Comparison of ENCODE assay signal across 9 mouse cellular contexts in the genomic region with DNA sequence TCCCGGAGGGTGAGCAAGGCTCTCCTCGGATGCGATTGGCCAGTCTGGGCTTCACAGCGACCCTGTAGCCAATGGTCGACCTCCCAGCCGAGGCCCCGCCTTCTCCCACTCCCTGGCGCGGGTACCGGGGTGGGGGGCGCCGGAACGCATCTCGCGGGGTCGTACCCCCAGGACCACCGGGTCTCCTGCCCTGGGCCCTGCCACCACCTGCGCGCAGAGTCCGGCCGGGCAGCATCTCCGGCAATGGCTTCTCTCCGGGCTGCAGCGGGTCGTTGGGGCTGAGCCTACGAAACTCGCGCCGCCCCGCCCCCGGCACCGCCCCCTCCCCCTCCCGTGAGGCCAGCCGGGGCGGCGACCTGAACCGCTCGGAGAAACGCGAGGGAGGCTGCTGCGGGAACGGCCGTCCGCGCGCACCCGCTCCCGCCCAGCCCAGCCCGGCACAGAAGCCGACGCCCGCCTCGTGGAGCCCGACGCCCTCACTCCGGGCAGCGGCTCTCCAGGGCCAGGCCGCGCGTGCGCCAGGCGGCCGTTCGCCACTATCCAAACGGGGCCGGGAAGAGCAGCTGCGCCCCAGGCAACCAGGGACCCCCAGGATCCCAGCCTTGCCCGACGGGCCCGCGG. TPM values are rescaled to one million over a fixed set of nuclear protein-coding genes. Genes with fewer than 3 reads are reported as not detected.
DNase-seq lines count a peak whose midpoint lies in the region; ATAC-seq and TF ChIP-seq lines count a peak whose summit lies in the region.
"Had no signal": no experiment of that assay in that cellular context is flagged by ENCODE, and none has a peak within 500 bp of the region (broad histone marks: within the 10 kb centered on the region; RNA-seq: fewer than 3 reads in every experiment).

Gene Hmx1 (plus strand): TSS at position 618 of the 621 bp plus-strand sequence.

- H3K36me3 ChIP-seq in kidney, postnatal 0 days (ENCODE audit: insufficient read depth, low read length), result no peaks in the 10 kb centered on the region
- no peaks in the 10 kb centered on the region for H3K36me3 ChIP-seq in embryonic facial prominence, embryonic 14.5 days (ENCODE audit: control insufficient read depth, insufficient read depth, low read length)
- H3K36me3 ChIP-seq in limb, embryonic 12.5 days, result no peaks in the 10 kb centered on the region

- no peak within 1 kb of the TSS for H3K27ac ChIP-seq in kidney, postnatal 0 days
- H3K27ac ChIP-seq in embryonic facial prominence, embryonic 14.5 days (replicated peaks; ENCODE audit: low read depth, low read length), result no peak within 1 kb of the TSS; the same call in 1 of the 2 replicates
- H3K27ac ChIP-seq in limb, embryonic 12.5 days, result no peak within 1 kb of the TSS

- peak; percentile 45 for ATAC-seq in kidney, postnatal 0 days (replicated peaks; ENCODE audit: low FRiP score, low read depth)
- ATAC-seq in embryonic facial prominence, embryonic 14.5 days (ENCODE audit: low read depth), result peak; percentile 95
- peak; percentile 88 for ATAC-seq in limb, embryonic 12.5 days (ENCODE audit: insufficient number of reproducible peaks, insufficient read depth, low FRiP score, low TSS enrichment, low read depth)

- no peaks in the 10 kb centered on the region for H3K9me3 ChIP-seq in kidney, postnatal 0 days (replicated peaks; ENCODE audit: low read length)
- H3K9me3 ChIP-seq in embryonic facial prominence, embryonic 14.5 days (ENCODE audit: control insufficient read depth, low read length), result 0 out of 2 replicates have a peak, but pooled peaks cover 4% of the 10 kb centered on the region
- H3K9me3 ChIP-seq in limb, embryonic 12.5 days, result 0 out of 2 replicates have a peak, but pooled peaks cover 5% of the 10 kb centered on the region

- peaks cover 99% of the 10 kb centered on the region for H3K27me3 ChIP-seq in kidney, postnatal 0 days (ENCODE audit: insufficient read depth, low read length)
- peaks cover 100% of the 10 kb centered on the region for H3K27me3 ChIP-seq in embryonic facial prominence, embryonic 14.5 days (replicated peaks; ENCODE audit: control insufficient read depth, insufficient read depth, low read length)
- peaks cover 100% of the 10 kb centered on the region for H3K27me3 ChIP-seq in limb, embryonic 12.5 days

- H3K4me2 ChIP-seq in kidney, postnatal 0 days (ENCODE audit: low read length), result peak within 1 kb of the TSS; percentile 66
- peak within 1 kb of the TSS; percentile 74 for H3K4me2 ChIP-seq in embryonic facial prominence, embryonic 14.5 days (ENCODE audit: low read depth, low read length)
- H3K4me2 ChIP-seq in limb, embryonic 12.5 days, result peak within 1 kb of the TSS; percentile 68

- H3K9ac ChIP-seq in kidney, postnatal 0 days (ENCODE audit: low read depth, low read length), result no peak within 1 kb of the TSS
- peak within 1 kb of the TSS; percentile 52 for H3K9ac ChIP-seq in embryonic facial prominence, embryonic 14.5 days (ENCODE audit: low read depth, low read length)
- 0 out of 2 replicates have a peak within 1 kb of the TSS, but pooled peaks have one; percentile 42 for H3K9ac ChIP-seq in limb, embryonic 12.5 days (replicated peaks)

- H3K4me3 ChIP-seq in kidney, postnatal 0 days (replicated peaks; ENCODE audit: low read depth, low read length), result peak within 1 kb of the TSS; percentile 44
- H3K4me3 ChIP-seq in embryonic facial prominence, embryonic 14.5 days (ENCODE audit: low read depth, low read length), result peak within 1 kb of the TSS; percentile 56
- H3K4me3 ChIP-seq in limb, embryonic 12.5 days (replicated peaks), result peak within 1 kb of the TSS; percentile 52

- no peak for TF ChIP-seq CTCF in kidney, postnatal 0 days (IDR thresholded peaks at IDR 0.05; ENCODE audit: low read depth)

- peak; percentile 49 for DNase-seq in kidney, postnatal 0 days (ENCODE audit: low spot score)
- DNase-seq in kidney, adult 18-20 months, result no peak
- DNase-seq in embryonic facial prominence, embryonic 14.5 days (ENCODE audit: low spot score), result peak; percentile 87
- peak; percentile 92 for DNase-seq in retina, embryonic 14.5 days (ENCODE audit: low spot score)
- no peak for DNase-seq in thymus, postnatal 10 days (ENCODE audit: low spot score in 2 of 2)
- DNase-seq in T-cell, adult 2 months (ENCODE audit: low spot score), result no peak
- no peak for DNase-seq in frontal cortex, postnatal 14 days (ENCODE audit: low spot score in 2 of 2)

- H3K4me1 ChIP-seq in kidney, postnatal 0 days (replicated peaks; ENCODE audit: insufficient read depth, low read length), result peaks cover 13% of the 10 kb centered on the region
- peaks cover 6% of the 10 kb centered on the region; the same call in 1 of the 2 replicates for H3K4me1 ChIP-seq in embryonic facial prominence, embryonic 14.5 days (ENCODE audit: control insufficient read depth, insufficient read depth, low read length)
- peaks cover 20% of the 10 kb centered on the region for H3K4me1 ChIP-seq in limb, embryonic 12.5 days (replicated peaks)

- under 1% methylated on average over 34 of the region's 71 CpGs for WGBS in kidney, postnatal 0 days
- WGBS in embryonic facial prominence, embryonic 14.5 days, result 0% methylated on average over 26 of the region's 71 CpGs
- WGBS in limb, embryonic 12.5 days, result under 1% methylated on average over 51 of the region's 71 CpGs

RNA-seq across cellular contexts. Expression of gene Hmx1, which starts in this region (rescaled TPM):
- polyA plus RNA-seq in kidney, postnatal 0 days (2015; fragmentation: Nextera tagmentation; extraction: Ambion mirVana), result not detected in 2 replicates
- 3.4 and 3.6 TPM in 2 replicates for polyA plus RNA-seq in embryonic facial prominence, embryonic 14.5 days (2014; fragmentation: Nextera tagmentation; extraction: Ambion mirVana)
- polyA plus RNA-seq in limb, embryonic 12.5 days (2016; fragmentation: Nextera tagmentation; extraction: Ambion mirVana), result 0.60 and 0.75 TPM in 2 replicates
- polyA plus RNA-seq: liver, adult 2 months had no signal

Comparison
In these comparisons a context has a peak if more than half of its experiments do, and no peak if none do; other contexts are left out.
1. Peak in DNase-seq, ATAC-seq, H3K4me3 ChIP-seq and H3K4me2 ChIP-seq in kidney, postnatal 0 days; RNA of the gene not detected or under 1 TPM.
2. Peak in ATAC-seq, H3K4me3 ChIP-seq, H3K9ac ChIP-seq and H3K4me2 ChIP-seq in limb, embryonic 12.5 days; RNA of the gene not detected or under 1 TPM.
3. ATAC-seq: peak in every context shown above with its lines; median percentile 95 in embryonic facial prominence, embryonic 14.5 days; 88 in limb, embryonic 12.5 days; 45 in kidney, postnatal 0 days.
4. DNase-seq: peak in embryonic facial prominence, embryonic 14.5 days (single experiment) and retina, embryonic 14.5 days (single experiment); none in kidney, adult 18-20 months (single experiment), thymus, postnatal 10 days (0 of 2), T-cell, adult 2 months (single experiment) and frontal cortex, postnatal 14 days (0 of 2).
5. Peak in every context shown above with its lines, with median percentiles within 50 percentile points of each other: H3K4me2 ChIP-seq and H3K4me3 ChIP-seq.